Mouse (Mus musculus) embryonic stem cell, embryonic (primary cell): ENCODE measurements around the gene Rapgef3.

Experiments
- CTCF ChIA-PET, 4 experiments: fragments of 300-600 bp in 2 of 4; fragments of 350-600 bp in 2 of 4; sonication (Branson Sonifier 250); formaldehyde crosslinking; loops; one replicate each; lab custom pipeline; 2022; ENCODE audit warnings: inconsistent platforms in 2 of 4; lab: Charles Lee
- POLR2A ChIA-PET, 4 experiments: fragments of 300-600 bp in 2 of 4; fragments of 350-600 bp in 2 of 4; sonication (Branson Sonifier 250); formaldehyde crosslinking; loops; one replicate each; lab custom pipeline; 2022; ENCODE audit warnings: antibody characterized with exemption in 4 of 4, inconsistent platforms in 1 of 4; lab: Charles Lee

Gene Rapgef3

GRCm38 (mm10) chr15:97727520-97727919 is 40.3 kb downstream of the Rapgef3 start:
- CTCF ChIA-PET, result interaction anchor here in 1 of 4 experiments (1.2 kb wide), 1 partner anchor 60 kb away, joined by 3 read pairs; no protein-coding TSS in a partner anchor
- POLR2A ChIA-PET, result interaction anchor here in 1 of 4 experiments (0.6 kb wide), 1 partner anchor 40 kb away, joined by 3 read pairs; the partner anchor contains the start of gene Rapgef3

GRCm38 (mm10) chr15:97727048-97727447 is 40.7 kb downstream of the Rapgef3 start:
- ChIA-PET POLR2A (interaction anchor here in 1 of 4 experiments (0.6 kb wide), 1 partner anchor 366 kb away, joined by 3 read pairs; the partner anchor contains the start of gene Pfkm), CTCF (interaction anchor here in 2 of 4 experiments (0.5 to 1.2 kb wide), 2 partner anchors 60 to 1159 kb away, joined by 3 read pairs; no protein-coding TSS in a partner anchor)

- CTCF ChIA-PET, result no interaction called here
Measured at GRCm38 (mm10) chr15:97726310-97726709, 41.5 kb downstream of the Rapgef3 start.

GRCm38 (mm10) chr15:97725198-97725785 is 42.5 kb downstream of the Rapgef3 start:
- POLR2A ChIA-PET, result no interaction called here
- CTCF ChIA-PET, result interaction anchor here (0.7 to 1.9 kb wide), 6 partner anchors 13 to 125 kb away, joined by 3 to 8 read pairs (median 4); no protein-coding TSS in a partner anchor

More at GRCm38 (mm10) chr15:97726310-97726709, 41.5 kb downstream of the Rapgef3 start:
- POLR2A ChIA-PET, result no interaction called here

GRCm38 (mm10) chr15:97724346-97725197 is 43.2 kb downstream of the Rapgef3 start:
- CTCF ChIA-PET, result interaction anchor here (0.6 to 1.9 kb wide), 4 partner anchors 27 to 125 kb away, joined by 3 to 5 read pairs (median 4); no protein-coding TSS in a partner anchor
- POLR2A ChIA-PET, result no interaction called here

GRCm38 (mm10) chr15:97723536-97724345 is 44.0 kb downstream of the Rapgef3 start:
- CTCF ChIA-PET, result interaction anchor here in 2 of 4 experiments (1.3 to 1.9 kb wide), 2 partner anchors 30 to 126 kb away, joined by 3 to 5 read pairs; no protein-coding TSS in a partner anchor

GRCm38 (mm10) chr15:97721008-97721701 is 46.6 kb downstream of the Rapgef3 start:
- ChIA-PET POLR2A (no interaction called here), CTCF (interaction anchor here in 2 of 4 experiments (1.1 to 1.4 kb wide), 2 partner anchors 67 to 129 kb away, joined by 3 read pairs; no protein-coding TSS in a partner anchor)

More at GRCm38 (mm10) chr15:97723536-97724345, 44.0 kb downstream of the Rapgef3 start:
- POLR2A ChIA-PET, result no interaction called here

- POLR2A ChIA-PET, result no interaction called here
- CTCF ChIA-PET, result interaction anchor here in 2 of 4 experiments (1.0 to 4.6 kb wide), 5 partner anchors 56 to 130 kb away, joined by 3 to 39 read pairs (median 5); no protein-coding TSS in a partner anchor
Measured at GRCm38 (mm10) chr15:97720026-97720675, 47.6 kb downstream of the Rapgef3 start.

GRCm38 (mm10) chr15:97719494-97719893 is 48.3 kb downstream of the Rapgef3 start:
- POLR2A ChIA-PET, result no interaction called here
- CTCF ChIA-PET, result interaction anchor here in 2 of 4 experiments (1.0 to 4.6 kb wide), 4 partner anchors 55 to 130 kb away, joined by 4 to 39 read pairs (median 5); no protein-coding TSS in a partner anchor

GRCm38 (mm10) chr15:97718535-97719155 is 49.1 kb downstream of the Rapgef3 start:
- POLR2A ChIA-PET, result interaction anchor here in 2 of 4 experiments (0.6 to 1.8 kb wide), 4 partner anchors 58 to 1395 kb away, joined by 3 to 4 read pairs (median 4); no protein-coding TSS in a partner anchor
- CTCF ChIA-PET, result interaction anchor here (0.6 to 4.6 kb wide), 8 partner anchors 53 to 538 kb away, joined by 3 to 39 read pairs (median 4); no protein-coding TSS in a partner anchor

- ChIA-PET CTCF (interaction anchor here (0.7 to 4.6 kb wide), 12 partner anchors 34 to 132 kb away, joined by 3 to 39 read pairs (median 4); no protein-coding TSS in a partner anchor), POLR2A (interaction anchor here in 2 of 4 experiments (0.6 to 1.8 kb wide), 4 partner anchors 58 to 248 kb away, joined by 3 to 4 read pairs (median 3); no protein-coding TSS in a partner anchor)
Measured at GRCm38 (mm10) chr15:97717861-97718534, 49.8 kb downstream of the Rapgef3 start.

GRCm38 (mm10) chr15:97716782-97717181 is 51.0 kb downstream of the Rapgef3 start:
- CTCF ChIA-PET, result interaction anchor here (0.6 to 4.6 kb wide), 10 partner anchors 35 to 247 kb away, joined by 3 to 39 read pairs (median 4); partner anchors contain the start of gene Tmem106c (in 1 of the 4)

GRCm38 (mm10) chr15:97715734-97716133 is 52.0 kb downstream of the Rapgef3 start:
- POLR2A ChIA-PET, result interaction anchor here in 1 of 4 experiments (0.9 to 1.7 kb wide), 2 partner anchors 24 to 29 kb away, joined by 3 read pairs; no protein-coding TSS in a partner anchor
- CTCF ChIA-PET, result interaction anchor here in 2 of 4 experiments (1.0 to 1.6 kb wide), 3 partner anchors 48 to 134 kb away, joined by 3 to 6 read pairs (median 4); no protein-coding TSS in a partner anchor

More at GRCm38 (mm10) chr15:97716782-97717181, 51.0 kb downstream of the Rapgef3 start:
- POLR2A ChIA-PET, result interaction anchor here in 1 of 4 experiments (1.1 to 1.8 kb wide), 3 partner anchors 20 to 133 kb away, joined by 3 to 4 read pairs (median 3); no protein-coding TSS in a partner anchor

GRCm38 (mm10) chr15:97715083-97715482 is 52.7 kb downstream of the Rapgef3 start:
- ChIA-PET CTCF (interaction anchor here in 2 of 4 experiments (1.0 to 1.1 kb wide), 2 partner anchors 48 to 135 kb away, joined by 3 to 4 read pairs; no protein-coding TSS in a partner anchor), POLR2A (interaction anchor here in 1 of 4 experiments (0.9 to 1.7 kb wide), 2 partner anchors 25 to 30 kb away, joined by 3 read pairs; no protein-coding TSS in a partner anchor)

GRCm38 (mm10) chr15:97712546-97712945 is 55.2 kb downstream of the Rapgef3 start:
- ChIA-PET POLR2A (interaction anchor here in 1 of 4 experiments (0.6 kb wide), 1 partner anchor 107 kb away, joined by 6 read pairs; no protein-coding TSS in a partner anchor), CTCF (no interaction called here)
